Mouse (Mus musculus): Measurements from ENCODE around the gene Oxtr. TPM values are rescaled to one million over a fixed set of nuclear protein-coding genes. Genes with fewer than 3 reads are reported as not detected.

Oxtr gene
- polyA plus RNA-seq, 1 experiment, result not detected

DNA sequence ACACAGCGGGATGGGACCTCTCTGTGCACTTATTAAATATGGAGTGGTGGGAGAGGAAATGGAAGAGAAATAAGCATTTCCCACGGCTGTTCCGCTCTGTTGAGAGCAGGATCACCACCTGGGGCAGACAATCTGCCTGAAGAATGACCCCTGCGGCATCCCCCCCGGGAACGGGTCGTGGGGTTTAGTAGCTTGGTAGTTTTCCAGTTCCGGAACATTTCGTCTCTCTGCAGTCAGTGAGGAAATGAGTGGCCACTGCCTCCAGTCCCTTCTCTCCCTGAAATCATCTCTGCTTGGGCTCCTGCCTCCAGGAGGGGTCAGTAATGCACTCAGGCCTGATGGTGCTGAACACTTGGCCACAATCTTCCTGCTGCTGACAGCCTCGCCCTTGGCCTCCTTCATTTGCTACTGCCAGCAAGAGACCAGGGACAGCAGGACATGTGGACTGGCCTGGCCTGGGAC is 4.9 kb upstream of the Oxtr start:
- TF ChIP-seq CTCF (IDR thresholded peaks at IDR 0.05; ENCODE audit: control insufficient read depth, insufficient read depth, low read length) (no peak), POLR2A (IDR thresholded peaks at IDR 0.05; ENCODE audit: borderline replicate concordance, control insufficient read depth, low read depth, low read length) (no peak)
- Histone ChIP-seq H3K4me3 (replicated peaks; ENCODE audit: control insufficient read depth, low read depth, low read length) (no peak overlapping the region), H3K27ac (ENCODE audit: control insufficient read depth, insufficient read depth, low read depth, low read length, poor library complexity) (no peak overlapping the region), H3K4me1 (ENCODE audit: control insufficient read depth, insufficient read depth, low read length) (no peaks in the 10 kb centered on the region)
- WGBS, result 70% methylated on average over 10 of the region's 10 CpGs

- 82% methylated on average over 9 of the region's 9 CpGs for WGBS
Measured at GRCm38 (mm10) chr6:112493371-112493770, 3.6 kb upstream of the Oxtr start.

GRCm38 (mm10) chr6:112492656-112493055 is 2.9 kb upstream of the Oxtr start:
- TF ChIP-seq CTCF (IDR thresholded peaks at IDR 0.05; ENCODE audit: control insufficient read depth, insufficient read depth, low read length), result no peak
- Histone ChIP-seq H3K4me3 (replicated peaks; ENCODE audit: control insufficient read depth, low read depth, low read length) (no peak overlapping the region), H3K4me1 (ENCODE audit: control insufficient read depth, insufficient read depth, low read length) (no peaks in the 10 kb centered on the region), H3K27ac (ENCODE audit: control insufficient read depth, insufficient read depth, low read depth, low read length, poor library complexity) (no peak overlapping the region)
- WGBS, result 83% methylated on average over 6 of the region's 6 CpGs

More at GRCm38 (mm10) chr6:112493371-112493770, 3.6 kb upstream of the Oxtr start:
- Histone ChIP-seq H3K4me1 (ENCODE audit: control insufficient read depth, insufficient read depth, low read length) (no peaks in the 10 kb centered on the region), H3K4me3 (replicated peaks; ENCODE audit: control insufficient read depth, low read depth, low read length) (no peak overlapping the region), H3K27ac (ENCODE audit: control insufficient read depth, insufficient read depth, low read depth, low read length, poor library complexity) (no peak overlapping the region)
- TF ChIP-seq POLR2A (IDR thresholded peaks at IDR 0.05; ENCODE audit: borderline replicate concordance, control insufficient read depth, low read depth, low read length) (no peak), CTCF (IDR thresholded peaks at IDR 0.05; ENCODE audit: control insufficient read depth, insufficient read depth, low read length) (no peak)

DNA sequence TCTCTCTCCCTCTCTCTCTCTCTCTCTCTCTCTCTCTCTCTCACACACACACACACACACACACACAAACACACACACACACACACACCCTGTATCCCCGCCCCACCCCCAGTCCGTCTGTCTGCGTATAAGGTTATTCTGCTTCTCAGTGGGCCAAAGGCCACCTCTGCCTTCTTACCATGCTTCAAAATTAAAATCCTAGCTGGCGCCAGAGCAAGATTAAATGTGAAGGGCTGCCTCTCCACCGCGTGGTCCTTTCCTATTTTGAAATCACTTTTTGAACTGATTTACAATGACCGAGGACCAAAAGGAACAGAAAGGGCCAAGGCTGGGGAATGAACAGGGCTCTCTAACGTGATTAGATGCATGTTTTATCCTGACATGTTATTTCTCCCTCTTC is 1.8 kb upstream of the Oxtr start:
- TF ChIP-seq POLR2A (IDR thresholded peaks at IDR 0.05; ENCODE audit: borderline replicate concordance, control insufficient read depth, low read depth, low read length), result no peak
- TF ChIP-seq CTCF (IDR thresholded peaks at IDR 0.05; ENCODE audit: control insufficient read depth, insufficient read depth, low read length), result no peak
- 76% methylated on average over 8 of the region's 8 CpGs for WGBS
- Histone ChIP-seq H3K27ac (ENCODE audit: control insufficient read depth, insufficient read depth, low read depth, low read length, poor library complexity) (no peak overlapping the region), H3K4me3 (replicated peaks; ENCODE audit: control insufficient read depth, low read depth, low read length) (no peak overlapping the region), H3K4me1 (ENCODE audit: control insufficient read depth, insufficient read depth, low read length) (no peaks in the 10 kb centered on the region)

GRCm38 (mm10) chr6:112490625-112491242 is 991 bp upstream of the Oxtr start:
- H3K4me3 ChIP-seq (replicated peaks; ENCODE audit: control insufficient read depth, low read depth, low read length), result no peak overlapping the region
- TF ChIP-seq CTCF (IDR thresholded peaks at IDR 0.05; ENCODE audit: control insufficient read depth, insufficient read depth, low read length), result peak; percentile 78
- TF ChIP-seq POLR2A (IDR thresholded peaks at IDR 0.05; ENCODE audit: borderline replicate concordance, control insufficient read depth, low read depth, low read length), result no peak
- no peaks in the 10 kb centered on the region for H3K4me1 ChIP-seq (ENCODE audit: control insufficient read depth, insufficient read depth, low read length)
- no peak overlapping the region for H3K27ac ChIP-seq (ENCODE audit: control insufficient read depth, insufficient read depth, low read depth, low read length, poor library complexity)
- 1% methylated on average over 35 of the region's 35 CpGs for WGBS

- no peak overlapping the region for H3K27ac ChIP-seq (ENCODE audit: control insufficient read depth, insufficient read depth, low read depth, low read length, poor library complexity)
- TF ChIP-seq POLR2A (IDR thresholded peaks at IDR 0.05; ENCODE audit: borderline replicate concordance, control insufficient read depth, low read depth, low read length), result no peak
- no peak for TF ChIP-seq CTCF (IDR thresholded peaks at IDR 0.05; ENCODE audit: control insufficient read depth, insufficient read depth, low read length)
- 5% methylated on average over 72 of the region's 72 CpGs for WGBS
- no peaks in the 10 kb centered on the region for H3K4me1 ChIP-seq (ENCODE audit: control insufficient read depth, insufficient read depth, low read length)
- H3K4me3 ChIP-seq (replicated peaks; ENCODE audit: control insufficient read depth, low read depth, low read length), result no peak overlapping the region
Measured at GRCm38 (mm10) chr6:112489181-112489909, 398 bp downstream of the Oxtr start.

- no peak for TF ChIP-seq POLR2A (IDR thresholded peaks at IDR 0.05; ENCODE audit: borderline replicate concordance, control insufficient read depth, low read depth, low read length)
- TF ChIP-seq CTCF (IDR thresholded peaks at IDR 0.05; ENCODE audit: control insufficient read depth, insufficient read depth, low read length), result no peak
Measured at GRCm38 (mm10) chr6:112488821-112489180, 942 bp downstream of the Oxtr start.

DNA sequence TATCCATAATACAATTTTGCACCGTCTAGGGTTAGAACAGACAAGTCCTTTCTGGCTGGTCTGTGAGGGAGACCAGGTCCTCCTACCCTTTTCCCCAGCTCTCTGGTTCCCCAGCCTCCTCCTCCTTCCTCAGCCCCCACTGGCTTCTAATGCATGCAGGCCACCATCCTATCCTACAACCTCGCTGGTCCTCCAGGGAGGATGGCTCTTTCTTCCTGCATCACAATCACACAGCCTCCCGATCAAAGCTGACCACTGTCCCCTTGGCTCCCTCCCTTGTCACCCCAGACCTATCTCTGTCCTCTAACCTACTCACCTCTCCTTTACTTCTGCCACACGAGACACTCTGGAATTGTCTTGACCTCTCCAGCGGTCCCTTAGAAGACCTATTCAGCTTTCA is 1.8 kb downstream of the Oxtr start:
- 76% methylated on average over 5 of the region's 5 CpGs for WGBS
- Histone ChIP-seq H3K4me1 (ENCODE audit: control insufficient read depth, insufficient read depth, low read length) (no peaks in the 10 kb centered on the region), H3K4me3 (replicated peaks; ENCODE audit: control insufficient read depth, low read depth, low read length) (no peak overlapping the region), H3K27ac (ENCODE audit: control insufficient read depth, insufficient read depth, low read depth, low read length, poor library complexity) (no peak overlapping the region)
- TF ChIP-seq POLR2A (IDR thresholded peaks at IDR 0.05; ENCODE audit: borderline replicate concordance, control insufficient read depth, low read depth, low read length) (no peak), CTCF (IDR thresholded peaks at IDR 0.05; ENCODE audit: control insufficient read depth, insufficient read depth, low read length) (no peak)

More at GRCm38 (mm10) chr6:112488821-112489180, 942 bp downstream of the Oxtr start:
- WGBS, result 37% methylated on average over 24 of the region's 24 CpGs
- no peak overlapping the region for H3K4me3 ChIP-seq (replicated peaks; ENCODE audit: control insufficient read depth, low read depth, low read length)
- no peaks in the 10 kb centered on the region for H3K4me1 ChIP-seq (ENCODE audit: control insufficient read depth, insufficient read depth, low read length)
- H3K27ac ChIP-seq (ENCODE audit: control insufficient read depth, insufficient read depth, low read depth, low read length, poor library complexity), result no peak overlapping the region
